Mouse (Mus musculus) intestine, postnatal 0 days (tissue): ENCODE data around the gene 1700019D03Rik. TPM values are rescaled to one million over a fixed set of nuclear protein-coding genes. Genes with fewer than 3 reads are reported as not detected.

Experiments used
- ATAC-seq: fragments of 200-750 bp; cut with Nextera tagmentation; 2 replicates; pipeline ENCODE4 v1.8.0; 2017; ENCODE audit warnings: mild to moderate bottlenecking, moderate TSS enrichment, moderate library complexity
- H3K27ac ChIP-seq: fragments of 300-500 bp; sonication (generic); 2 replicates; pipeline ENCODE4 v1.5.1; 2014; ENCODE audit warnings: mild to moderate bottlenecking, low read depth, low read length, moderate library complexity
- H3K27me3 ChIP-seq: fragments of 300-500 bp; sonication (generic); replicated peaks from 2 replicates; pipeline ENCODE4 v1.6.1; 2014; ENCODE audit warnings: low read length, mixed read lengths; ENCODE audit not compliant: control insufficient read depth, insufficient read depth
- H3K36me3 ChIP-seq: fragments of 300-500 bp; sonication (generic); 2 replicates; pipeline ENCODE4 v1.6.1; 2014; ENCODE audit warnings: mild to moderate bottlenecking, moderate library complexity; ENCODE audit not compliant: control insufficient read depth, insufficient read depth
- H3K4me1 ChIP-seq: fragments of 300-500 bp; sonication (generic); replicated peaks from 2 replicates; pipeline ENCODE4 v1.6.1; 2014; ENCODE audit warnings: antibody characterized with exemption, low read length, mixed read lengths; ENCODE audit not compliant: control insufficient read depth, insufficient read depth
- H3K4me2 ChIP-seq: fragments of 300-500 bp; sonication (generic); replicated peaks from 2 replicates; pipeline ENCODE4 v1.6.1; 2014; ENCODE audit warnings: low read depth, mild to moderate bottlenecking, moderate library complexity
- H3K4me3 ChIP-seq: fragments of 300-500 bp; sonication (generic); 2 replicates; pipeline ENCODE4 v1.5.1; 2014; ENCODE audit warnings: low read depth, low read length
- H3K9ac ChIP-seq: fragments of 300-500 bp; sonication (generic); 2 replicates; pipeline ENCODE4 v1.6.1; 2014; ENCODE audit warnings: mild to moderate bottlenecking, low read depth, low read length
- H3K9me3 ChIP-seq: fragments of 300-500 bp; sonication (generic); 2 replicates; pipeline ENCODE4 v1.6.1; 2016; ENCODE audit warnings: mixed run types; ENCODE audit not compliant: control insufficient read depth
- CTCF ChIP-seq: sonication (generic); IDR thresholded peaks from 2 replicates; pipeline ENCODE4 v1.5.1; 2016; ENCODE audit warnings: low read depth, mild to moderate bottlenecking, control low read depth, antibody characterized with exemption, moderate library complexity
- WGBS: fragments of 180-500 bp; shearing (Covaris S2); extraction: QIAGEN DNeasy Blood & Tissue Kit; methylation state at CpG from one replicate; pipeline ENCODE4 v1.1.7; 2014; 5-methylcytosine and 5-hydroxymethylcytosine counted together
- polyA plus RNA-seq: library from polyadenylated mRNA; unstranded; fragments of >200 nt; fragmentation: Nextera tagmentation; extraction: Ambion mirVana; gene quantifications from 2 replicates; pipeline ENCODE4 v1.2.1, GENCODE M21; 2015

The 1700019D03Rik gene
- polyA plus RNA-seq: 30.5 and 30.7 TPM in 2 replicates

DNA sequence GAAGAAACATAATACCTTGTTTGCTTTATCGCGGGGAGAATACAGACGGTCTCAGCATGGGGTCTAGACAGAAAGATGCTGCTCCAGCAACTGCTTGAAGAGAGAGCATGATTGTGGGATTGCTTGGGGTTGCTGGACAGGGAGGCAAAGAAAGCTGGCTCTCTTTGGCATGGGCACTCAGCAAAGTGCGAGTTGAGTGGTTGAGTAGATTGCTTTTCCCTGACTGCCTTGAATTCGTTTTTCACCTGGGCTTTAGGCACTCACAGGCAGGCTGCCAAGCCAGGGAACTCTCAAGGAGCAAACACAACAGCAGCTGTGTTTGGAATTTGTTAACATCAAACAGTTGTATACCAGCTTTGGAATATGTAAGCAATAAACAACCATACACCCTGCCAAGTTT, at the start of gene 1700019D03Rik:
TSS of gene 1700019D03Rik (minus strand) at position 101 of the 400 bp plus-strand sequence.
- H3K36me3 ChIP-seq: no peaks in the 10 kb centered on the region
- H3K4me3 ChIP-seq: no peak within 1 kb of the TSS
- H3K9me3 ChIP-seq: no peaks in the 10 kb centered on the region
- no peaks in the 10 kb centered on the region for H3K4me1 ChIP-seq
- no peak within 1 kb of the TSS for H3K4me2 ChIP-seq
- WGBS: 52% methylated on average over 5 of the region's 5 CpGs
- no peaks in the 10 kb centered on the region for H3K27me3 ChIP-seq
- TF ChIP-seq CTCF: no peak
- H3K9ac ChIP-seq: no peak within 1 kb of the TSS
- no peak for ATAC-seq
- no peak within 1 kb of the TSS for H3K27ac ChIP-seq

DNA sequence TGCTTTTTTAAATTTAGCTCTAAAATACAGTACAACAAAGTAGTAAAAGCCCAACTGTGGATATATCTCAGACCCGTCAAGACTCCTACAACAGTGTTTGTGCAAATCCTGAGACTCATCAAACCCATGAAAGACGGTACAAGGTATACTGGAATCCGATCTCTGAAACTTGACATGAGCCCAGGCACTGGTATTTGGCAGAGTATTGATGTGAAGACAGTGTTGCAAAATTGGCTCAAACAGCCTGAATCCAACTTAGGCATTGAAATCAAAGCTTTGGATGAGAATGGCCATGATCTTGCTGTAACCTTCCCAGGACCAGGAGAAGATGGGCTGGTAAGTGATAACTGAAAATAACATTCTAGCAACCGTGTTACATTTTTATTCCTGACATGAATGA, 43.9 kb upstream of the 1700019D03Rik start:
- WGBS: 89% methylated on average over 4 of the region's 4 CpGs
- Histone ChIP-seq H3K4me3 (no peak overlapping the region), H3K9ac (no peak overlapping the region), H3K4me1 (no peaks in the 10 kb centered on the region), H3K27me3 (no peaks in the 10 kb centered on the region), H3K9me3 (no peaks in the 10 kb centered on the region), H3K27ac (no peak overlapping the region), H3K36me3 (no peaks in the 10 kb centered on the region), H3K4me2 (no peak overlapping the region)
- ATAC-seq: no peak
- no peak for TF ChIP-seq CTCF

GRCm38 (mm10) chr1:53061871-53062608, 42.1 kb upstream of the 1700019D03Rik start:
- Histone ChIP-seq H3K27ac (no peak overlapping the region), H3K9ac (no peak overlapping the region), H3K9me3 (no peaks in the 10 kb centered on the region), H3K4me1 (no peaks in the 10 kb centered on the region), H3K4me2 (peak overlapping the region; percentile 43), H3K4me3 (no peak overlapping the region), H3K27me3 (no peaks in the 10 kb centered on the region), H3K36me3 (no peaks in the 10 kb centered on the region)
- no peak for TF ChIP-seq CTCF
- 38% methylated on average over 13 of the region's 13 CpGs for WGBS
- no peak for ATAC-seq

DNA sequence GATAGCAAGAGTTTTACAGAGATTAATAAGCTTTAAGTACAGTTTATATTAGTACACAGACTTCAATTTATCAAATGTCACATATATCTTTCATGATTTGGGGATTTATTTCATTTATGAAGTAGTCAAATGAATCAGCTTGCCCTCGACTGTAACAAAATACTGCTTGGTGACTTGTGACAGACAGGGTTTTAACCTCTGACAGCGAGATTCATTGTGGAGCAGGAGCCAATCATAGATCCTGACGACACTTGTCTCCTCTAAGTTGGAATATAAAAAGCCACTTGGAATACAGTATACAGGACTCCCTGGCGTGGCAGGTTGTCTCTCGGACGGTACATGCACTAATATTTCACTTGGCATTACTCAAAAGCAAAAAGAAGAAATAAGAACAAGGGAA, 41.4 kb upstream of the 1700019D03Rik start, which contains the start of gene Mstn:
TSS of gene Mstn (plus strand) at position 301 of the 400 bp plus-strand sequence.
- no peak within 1 kb of the TSS for H3K9ac ChIP-seq

GRCm38 (mm10) chr1:53060499-53060898, 40.5 kb upstream of the 1700019D03Rik start:
- 66% methylated on average over 8 of the region's 8 CpGs for WGBS
- no peak overlapping the region for H3K27ac ChIP-seq
- no peak overlapping the region for H3K9ac ChIP-seq
- no peak overlapping the region for H3K4me3 ChIP-seq
- no peak overlapping the region for H3K4me2 ChIP-seq
- TF ChIP-seq CTCF: no peak
- no peaks in the 10 kb centered on the region for H3K27me3 ChIP-seq
- no peaks in the 10 kb centered on the region for H3K36me3 ChIP-seq
- no peaks in the 10 kb centered on the region for H3K9me3 ChIP-seq
- no peaks in the 10 kb centered on the region for H3K4me1 ChIP-seq
- ATAC-seq: no peak

More for the DNA sequence above, 41.4 kb upstream of the 1700019D03Rik start, which contains the start of gene Mstn:
- no peak within 1 kb of the TSS for H3K4me3 ChIP-seq
- H3K4me1 ChIP-seq: no peaks in the 10 kb centered on the region
- no peaks in the 10 kb centered on the region for H3K9me3 ChIP-seq
- no peak within 1 kb of the TSS for H3K27ac ChIP-seq
- WGBS: 65% methylated on average over 6 of the region's 6 CpGs
- H3K27me3 ChIP-seq: no peaks in the 10 kb centered on the region
- H3K4me2 ChIP-seq: peak within 1 kb of the TSS; percentile 43
- no peak for TF ChIP-seq CTCF
- ATAC-seq: no peak
- H3K36me3 ChIP-seq: no peaks in the 10 kb centered on the region

DNA sequence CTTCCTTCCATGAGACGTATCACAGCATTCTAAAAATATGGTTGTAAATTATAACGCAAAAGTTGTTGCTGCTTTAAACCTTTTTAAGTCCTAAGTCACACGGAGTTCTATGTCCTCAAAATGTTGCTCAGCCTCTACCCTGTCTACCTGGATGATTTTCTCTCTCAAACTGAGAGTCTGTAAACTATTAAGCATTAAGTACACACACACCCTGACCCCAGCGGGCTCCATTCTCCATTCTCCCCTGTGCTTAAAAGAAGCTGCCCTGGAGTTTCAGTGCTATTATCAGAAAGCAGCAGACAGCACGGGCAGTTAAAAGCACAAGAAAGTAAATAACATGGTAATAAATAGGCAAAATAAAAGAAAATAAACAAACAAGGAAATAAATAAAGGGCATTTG, 39.1 kb upstream of the 1700019D03Rik start:
- H3K27me3 ChIP-seq: no peaks in the 10 kb centered on the region
- no peak overlapping the region for H3K9ac ChIP-seq
- H3K4me1 ChIP-seq: no peaks in the 10 kb centered on the region
- H3K36me3 ChIP-seq: no peaks in the 10 kb centered on the region
- no peak overlapping the region for H3K4me2 ChIP-seq
- H3K4me3 ChIP-seq: no peak overlapping the region
- WGBS: 42% methylated on average over 5 of the region's 5 CpGs
- TF ChIP-seq CTCF: no peak
- no peak overlapping the region for H3K27ac ChIP-seq
- H3K9me3 ChIP-seq: no peaks in the 10 kb centered on the region
- no peak for ATAC-seq
